Mouse (Mus musculus) liver, adult 2 months (tissue): ENCODE measurements at regions not wholly inside any gene's neighbourhood (a gene's known extent, or its start where the extent isn't known, plus 50 kb on each side); places are given as distances from the start of the nearest gene placed in this dataset.

Experiments used
- CTCF ChIP-seq: fragments of 200-500 bp; IDR thresholded peaks from 2 replicates; pipeline ENCODE4 v1.5.1; 2011; ENCODE audit warnings: low read depth, low read length, control low read depth
- POLR2A ChIP-seq: fragments of 200-500 bp; IDR thresholded peaks from 2 replicates; pipeline ENCODE4 v1.6.1; 2011; ENCODE audit warnings: low read length, control low read depth; ENCODE audit not compliant: insufficient read depth; ENCODE audit errors: extremely low read depth

GRCm38 (mm10) chr1:184334818-184335217, 300.7 kb upstream of the 1700056E22Rik start:
- TF ChIP-seq CTCF = no peak
- no peak for TF ChIP-seq POLR2A
